Mouse (Mus musculus) adrenal gland, adult 18-20 months (tissue): ENCODE results near the gene Mtap. TPM values are rescaled to one million over a fixed set of nuclear protein-coding genes. Genes with fewer than 3 reads are reported as not detected.

ENCODE experiments used
- DNase-seq, 2 experiments: peaks; one replicate each; pipeline ENCODE4 v3.0.0; 2021 to 2022; ENCODE audit warnings: low spot score in 2 of 2
- total RNA-seq, 2 experiments: library from RNA; stranded (reverse); gene quantifications; 1 replicate in 1 of 2; 2 replicates in 1 of 2; pipeline ENCODE4 v1.2.3; 2021

Gene Mtap
- total RNA-seq, 2 experiments from 2014 or later = 26.4 to 44.8 TPM

DNA sequence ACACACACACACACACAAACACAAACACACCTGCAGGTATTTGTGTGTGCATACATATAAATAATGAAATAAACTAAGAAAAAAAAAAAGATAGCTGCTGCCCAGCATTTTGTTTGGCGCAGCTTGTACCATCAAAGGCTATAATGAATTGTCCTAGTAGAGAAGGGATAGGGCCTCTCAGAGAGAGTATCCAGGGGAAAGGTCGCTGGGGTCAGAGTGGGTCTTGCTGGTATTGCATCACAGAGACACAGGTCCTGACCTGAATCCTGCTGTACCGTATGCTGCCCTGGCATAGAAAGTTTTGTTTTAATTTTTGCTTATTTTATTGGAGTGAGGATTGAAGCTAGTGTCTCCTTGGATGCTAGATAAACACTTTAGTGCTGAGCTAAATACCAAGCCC lies 566 bp upstream of the Mtap start:
- no peak for DNase-seq

DNA sequence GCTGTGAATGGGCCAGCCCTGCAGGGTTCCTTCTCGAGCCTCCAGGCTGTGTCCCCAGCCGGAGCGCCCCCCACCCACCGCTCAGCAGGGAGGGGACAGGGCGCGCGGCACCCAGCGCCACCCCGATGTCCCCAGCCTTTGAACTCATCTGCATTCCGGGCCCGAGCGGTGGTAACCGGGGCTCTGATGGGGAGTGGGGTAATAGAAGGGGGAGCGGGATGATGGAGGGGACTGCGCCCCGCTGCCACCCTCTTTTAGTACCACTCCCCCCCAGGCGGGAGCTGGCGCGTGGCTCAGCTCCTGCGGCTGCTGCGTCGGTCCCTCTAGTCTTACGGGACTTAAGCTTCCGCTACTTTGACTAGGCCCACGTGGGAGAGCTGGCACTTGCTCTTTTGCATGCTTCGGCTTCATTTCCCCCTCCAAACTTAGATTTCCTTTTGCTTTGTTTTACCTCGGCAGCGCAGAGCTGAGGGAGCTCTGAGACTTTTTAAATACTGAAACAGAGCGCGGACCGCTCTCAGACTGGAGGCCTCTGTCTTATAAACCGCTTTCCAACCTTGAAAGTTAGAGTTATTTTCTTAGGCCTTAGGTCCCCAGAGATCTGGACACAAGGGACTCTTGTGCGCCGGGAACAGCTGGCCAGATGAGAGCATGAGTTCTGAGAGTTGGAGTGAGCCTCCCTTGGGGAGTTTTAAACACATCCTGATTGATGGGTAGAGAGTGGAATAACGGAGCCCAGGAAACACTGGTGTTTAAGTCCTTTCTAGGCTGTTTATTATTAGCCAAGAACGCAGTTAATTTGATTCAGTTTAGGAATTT lies 829 bp downstream of the Mtap start:
- peak; percentile 42 to 52 for DNase-seq

DNA sequence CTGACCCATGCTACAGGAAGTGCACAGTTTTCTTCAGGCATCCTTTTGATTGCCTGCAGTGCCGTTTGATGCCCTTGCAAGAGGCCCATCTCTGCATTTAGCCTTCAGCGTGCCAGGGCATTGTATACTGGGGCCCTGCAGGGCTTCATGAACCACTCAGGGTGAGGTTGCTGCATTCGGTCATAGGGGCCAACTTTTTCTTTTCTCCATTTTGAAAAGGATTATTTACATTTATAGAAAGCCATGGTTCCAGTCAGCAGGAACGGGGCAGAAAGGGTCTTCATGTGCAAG lies 1.4 kb downstream of the Mtap start:
- no peak for DNase-seq

DNA sequence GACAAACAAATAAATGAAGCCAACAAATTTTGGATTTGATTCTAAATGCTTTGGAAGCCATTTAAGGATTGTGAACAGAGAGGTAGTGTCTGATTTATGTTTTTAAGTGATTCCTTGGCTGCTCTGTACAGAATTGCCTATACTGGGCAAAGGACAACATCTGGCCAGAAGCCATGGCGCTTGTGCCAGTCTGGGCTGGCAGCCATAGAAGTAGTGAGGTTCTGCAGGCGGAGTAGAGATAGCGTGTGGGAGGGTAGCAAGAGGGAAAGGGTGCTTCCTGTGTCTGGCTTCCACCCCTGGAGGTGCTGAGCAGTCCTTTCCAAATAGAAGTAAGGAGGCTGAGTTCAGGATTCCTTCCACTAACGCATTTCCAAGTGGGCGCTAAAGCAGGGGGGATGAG lies 3.9 kb downstream of the Mtap start:
- DNase-seq = peak in 1 of 2 experiments; percentile 57

DNA sequence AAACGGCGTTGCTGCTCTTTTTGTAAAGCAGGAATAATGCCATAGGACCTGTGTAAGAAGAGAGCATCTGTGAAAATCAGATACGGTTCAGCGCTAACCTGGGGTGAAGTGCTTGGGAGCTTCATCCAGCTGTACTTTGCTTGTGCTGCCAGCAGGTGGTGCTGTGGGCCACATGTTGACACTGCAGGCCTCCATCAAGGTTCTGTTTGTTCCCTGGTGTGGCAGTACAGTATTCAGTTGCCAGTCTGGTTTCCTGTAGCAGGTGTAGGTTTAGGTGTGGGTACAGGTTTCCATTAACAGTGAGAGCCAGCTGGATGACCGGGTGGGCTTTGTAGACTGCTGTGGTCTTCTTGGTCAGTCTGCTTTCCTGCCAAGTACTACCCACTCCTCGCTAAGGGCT lies 8.5 kb downstream of the Mtap start:
- peak; percentile 76 to 86 for DNase-seq

DNA sequence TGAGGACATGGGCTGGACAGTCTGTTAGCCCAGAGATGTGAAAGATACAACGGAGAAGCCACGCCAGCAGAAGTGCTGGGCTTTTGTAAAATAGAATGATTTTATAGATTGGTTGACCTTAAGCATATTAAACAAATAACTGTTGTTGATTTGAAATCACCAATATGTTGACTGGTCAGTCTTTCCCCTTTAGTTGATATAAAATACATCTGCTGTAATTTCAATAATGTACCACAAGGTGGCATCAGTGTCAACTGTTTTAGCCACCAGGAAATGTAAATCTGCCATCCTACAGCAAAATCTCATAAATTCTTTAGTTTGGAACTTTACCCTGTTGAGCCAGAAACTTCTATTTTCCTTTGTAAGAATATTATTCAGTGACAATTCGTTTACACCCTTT lies 9.4 kb downstream of the Mtap start:
- no peak for DNase-seq

DNA sequence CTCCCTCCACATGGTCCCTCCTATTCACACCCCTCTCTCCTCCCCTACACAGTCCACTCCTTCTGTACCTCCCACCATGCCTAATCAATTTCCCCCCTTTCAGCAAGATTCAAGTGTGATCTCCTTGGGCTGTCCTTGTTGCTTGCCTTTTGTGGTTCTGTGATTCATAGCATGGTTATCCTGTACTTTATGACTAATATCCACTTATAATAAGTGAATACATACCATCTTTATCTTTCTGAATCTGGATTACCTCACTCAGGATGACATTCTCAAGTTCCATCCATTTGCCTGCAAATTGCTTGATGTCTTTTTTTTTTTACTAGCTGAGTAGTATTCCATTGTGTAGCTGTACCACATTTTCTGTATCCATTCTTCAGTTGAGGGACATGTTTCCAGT lies 12.3 kb downstream of the Mtap start:
- no peak for DNase-seq

DNA sequence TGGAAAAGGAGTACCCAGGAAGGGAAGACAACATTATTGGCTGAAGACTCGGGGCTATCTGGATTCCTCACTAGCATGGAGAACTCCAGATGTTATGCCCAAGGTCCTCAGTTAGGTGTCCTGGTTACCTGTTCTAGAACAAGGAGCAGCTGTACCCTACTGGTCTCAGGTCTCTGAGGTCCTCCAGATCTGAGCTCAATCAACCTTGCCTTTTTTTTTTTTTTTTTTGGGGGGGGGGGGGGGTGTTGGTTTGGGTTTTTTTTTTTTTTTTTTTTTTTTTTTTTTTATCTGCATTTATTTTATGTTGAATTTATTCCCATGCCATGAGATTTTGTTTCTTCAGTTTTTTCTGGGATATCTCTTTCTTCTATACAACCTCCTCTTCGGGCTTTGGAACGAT lies 24.5 kb downstream of the Mtap start:
- no peak for DNase-seq

DNA sequence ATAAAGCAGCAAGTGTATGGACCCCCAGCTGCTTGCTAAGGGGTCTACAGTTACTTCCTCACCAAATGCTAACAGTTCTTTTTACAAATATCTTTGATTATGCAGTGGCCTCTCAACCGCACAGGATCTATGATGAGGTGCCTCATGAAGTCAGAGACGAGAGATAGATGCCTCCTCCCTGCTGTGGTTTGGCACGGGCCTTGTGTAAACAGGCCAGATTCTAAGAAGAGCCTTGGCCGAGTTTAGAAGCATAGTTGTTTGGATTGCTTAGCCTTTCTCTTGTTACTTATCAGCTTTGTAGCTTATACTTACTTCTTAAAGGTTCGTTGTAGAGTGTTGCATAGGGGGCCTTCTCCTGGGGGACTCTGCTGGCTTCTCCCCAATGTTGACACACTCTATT lies 25.6 kb downstream of the Mtap start:
- no peak for DNase-seq

DNA sequence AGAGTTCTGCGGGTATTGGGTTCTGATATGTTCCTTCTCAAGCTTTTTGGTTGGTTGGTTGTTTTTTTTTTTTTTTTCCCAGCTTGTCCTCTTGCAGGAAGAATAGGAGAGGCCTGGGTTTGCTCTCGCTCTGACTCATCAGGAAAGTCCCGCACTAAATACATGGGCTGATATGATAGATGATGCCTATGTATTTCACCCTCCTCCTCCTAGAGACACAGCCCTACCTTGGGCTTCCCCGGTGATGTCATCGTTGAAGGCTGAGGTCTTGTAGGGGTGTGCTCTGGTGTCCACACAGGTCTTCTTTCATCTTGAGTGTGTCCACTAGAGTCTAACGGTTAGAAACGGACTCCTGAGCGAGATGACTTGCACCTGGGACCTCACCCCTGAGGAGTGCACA lies 26.7 kb downstream of the Mtap start:
- no peak for DNase-seq

DNA sequence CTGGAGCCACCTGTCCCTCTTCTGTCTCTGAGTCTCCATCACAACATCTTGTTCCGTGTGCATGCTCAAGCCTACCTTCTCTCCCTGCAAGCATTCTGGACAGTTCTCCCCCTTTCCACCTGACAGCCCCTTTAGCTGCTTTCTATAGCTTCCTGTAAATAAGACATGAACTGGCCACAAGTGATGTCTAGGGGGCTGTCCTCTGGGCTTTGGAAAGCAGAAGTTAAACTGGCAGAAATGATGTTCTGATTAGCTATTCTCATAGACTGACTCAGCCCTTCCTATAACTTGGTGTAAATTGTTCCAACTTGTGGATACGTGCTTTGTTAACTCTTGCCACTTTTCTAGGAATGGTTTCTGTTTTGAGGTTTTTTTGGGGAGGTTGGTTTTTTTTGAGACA lies 27.8 kb downstream of the Mtap start:
- no peak for DNase-seq

DNA sequence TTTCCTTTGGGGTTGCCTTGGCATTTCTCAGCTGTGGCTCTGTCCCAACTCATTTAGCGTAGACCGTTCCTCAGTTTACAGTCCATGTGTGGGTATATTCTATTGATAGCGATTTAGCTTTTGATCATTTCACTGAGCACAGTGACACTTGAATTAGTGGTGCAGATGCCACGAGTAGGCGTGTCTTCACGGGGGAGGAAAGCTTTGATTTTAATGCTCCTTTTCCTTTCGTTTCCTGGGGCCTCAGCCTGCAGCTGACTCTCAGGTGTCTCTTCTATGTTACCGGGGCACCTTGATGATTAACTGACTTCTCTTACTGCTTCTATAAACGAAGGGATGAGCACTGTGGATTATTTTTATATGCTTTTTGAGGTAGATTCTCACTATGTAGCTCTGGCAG lies 32.0 kb downstream of the Mtap start:
- DNase-seq = no peak

DNA sequence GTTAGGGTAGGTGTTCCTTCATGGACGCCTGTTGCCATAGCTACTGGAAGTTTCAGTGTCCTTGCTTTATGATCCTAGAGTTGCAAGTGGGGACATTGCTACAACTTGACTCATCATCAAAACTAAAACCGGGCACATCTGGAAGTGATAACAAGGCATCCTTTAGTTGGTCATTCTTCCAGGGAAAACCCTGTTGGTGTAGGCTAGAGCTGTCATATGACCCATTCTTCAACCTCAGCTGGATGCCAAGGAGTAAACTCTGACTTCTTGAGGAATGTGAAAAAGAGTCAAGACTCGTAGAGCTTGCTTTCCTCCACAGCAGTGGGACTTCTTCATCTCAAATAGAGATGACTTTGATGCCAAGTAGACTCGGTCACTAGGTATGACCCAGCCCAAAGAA lies 32.8 kb downstream of the Mtap start:
- no peak for DNase-seq

DNA sequence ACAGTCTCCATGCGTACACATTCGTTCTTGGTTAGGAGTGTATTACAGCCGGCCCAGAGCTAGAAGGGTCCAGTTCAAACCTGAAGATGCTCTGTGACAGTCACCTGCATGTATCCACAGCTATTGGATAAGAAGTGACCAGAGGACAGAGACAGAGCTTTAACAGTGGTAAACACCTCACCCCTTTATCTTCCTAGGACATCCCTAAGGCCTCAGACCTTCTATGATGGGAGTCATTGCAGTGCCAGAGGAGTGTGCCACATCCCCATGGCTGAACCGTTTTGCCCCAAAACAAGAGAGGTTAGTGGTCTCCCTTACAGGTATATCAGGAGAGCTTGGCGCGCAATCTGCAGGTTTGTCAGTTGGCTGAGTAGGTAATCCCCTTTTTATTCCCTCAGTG lies 34.0 kb downstream of the Mtap start:
- no peak for DNase-seq

DNA sequence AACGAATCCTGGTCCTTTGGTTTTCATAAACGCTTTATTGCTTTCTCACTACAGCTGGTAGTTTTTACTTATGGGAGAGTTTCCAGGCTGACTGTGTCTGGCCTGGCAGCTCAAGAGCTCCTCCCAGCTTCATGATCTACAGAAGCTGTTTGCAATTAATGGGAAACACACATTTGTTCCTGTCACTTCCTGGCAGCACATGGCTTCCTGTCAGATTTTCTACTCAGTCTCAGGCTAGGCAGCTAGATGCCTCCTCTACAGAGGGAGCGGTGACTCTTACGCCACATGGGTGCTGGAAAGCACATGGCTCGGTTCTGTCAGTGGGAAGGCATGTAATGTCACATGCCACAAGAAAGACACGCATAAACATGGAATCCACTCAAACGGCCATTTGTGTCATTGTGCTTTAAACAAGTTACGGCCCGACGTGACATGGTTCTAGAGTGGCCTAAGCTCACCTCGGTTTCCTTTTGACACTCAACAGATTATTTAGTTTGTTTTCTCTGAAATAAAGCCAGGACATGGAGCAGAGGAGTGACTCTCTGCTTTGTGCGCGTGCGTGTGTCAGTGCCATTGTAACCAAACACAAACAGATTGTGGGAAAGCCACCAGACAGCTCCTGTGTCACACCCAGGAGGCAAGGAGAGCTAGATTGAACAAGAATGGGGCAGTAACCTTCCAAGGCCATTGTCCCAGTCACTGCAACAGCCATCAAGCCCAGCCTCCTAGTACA lies 36.1 kb downstream of the Mtap start:
- DNase-seq = no peak

DNA sequence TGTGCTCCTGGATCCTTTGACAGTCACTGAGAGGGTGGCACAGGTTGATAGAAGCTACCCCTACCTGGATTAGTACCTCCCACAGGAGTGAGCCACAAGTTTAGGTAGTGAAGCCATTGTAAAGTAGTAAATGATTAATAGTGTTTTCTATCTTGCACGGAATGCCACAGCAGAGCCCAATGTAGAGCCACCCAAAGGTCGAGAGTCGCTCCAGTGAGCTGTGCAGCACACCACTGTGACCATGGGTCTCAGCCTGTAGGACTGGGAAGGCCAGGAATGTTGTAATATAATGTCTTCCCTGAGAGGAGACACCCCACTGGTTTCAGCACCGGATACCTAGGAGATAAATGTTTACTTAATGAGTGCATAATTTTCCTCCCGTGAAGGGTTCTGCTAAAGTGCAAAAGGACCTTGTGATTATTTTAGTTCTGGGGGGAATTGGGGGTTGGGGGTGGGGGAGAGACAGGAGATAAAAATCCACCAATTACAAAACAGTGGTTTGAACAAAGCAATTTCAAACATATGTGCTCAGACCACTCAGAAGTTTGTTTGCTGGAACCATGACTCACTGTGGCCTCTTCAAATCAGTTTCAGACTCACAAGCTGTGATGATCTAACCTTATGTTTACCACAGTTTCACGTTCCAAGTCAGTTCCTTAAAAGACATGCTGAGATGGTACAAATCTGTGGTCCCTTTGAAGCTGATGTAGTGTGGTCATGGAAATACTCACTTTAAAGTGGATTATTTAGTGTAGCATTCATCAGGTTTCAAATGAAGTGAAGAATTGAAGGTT lies 40.8 kb downstream of the Mtap start:
- no peak for DNase-seq

DNA sequence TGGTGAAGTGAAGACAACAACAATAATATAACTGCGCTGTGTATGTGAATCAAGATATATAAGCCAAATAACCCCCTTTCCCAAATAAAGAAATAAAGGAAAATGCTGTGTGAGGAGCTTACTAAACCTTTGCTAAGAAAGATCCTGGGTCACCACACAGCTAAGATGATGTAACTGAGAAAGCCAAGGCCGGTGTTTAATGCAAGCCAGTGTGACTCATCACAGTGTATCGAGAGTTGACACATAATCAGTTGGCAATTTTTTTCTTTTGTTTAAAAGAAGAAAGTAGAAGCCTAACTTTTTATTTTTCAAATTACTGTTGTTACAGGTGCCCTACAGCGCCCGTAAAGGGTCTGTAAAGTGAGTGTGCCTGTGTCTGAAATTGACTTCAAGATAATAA lies 43.2 kb downstream of the Mtap start:
- no peak for DNase-seq

DNA sequence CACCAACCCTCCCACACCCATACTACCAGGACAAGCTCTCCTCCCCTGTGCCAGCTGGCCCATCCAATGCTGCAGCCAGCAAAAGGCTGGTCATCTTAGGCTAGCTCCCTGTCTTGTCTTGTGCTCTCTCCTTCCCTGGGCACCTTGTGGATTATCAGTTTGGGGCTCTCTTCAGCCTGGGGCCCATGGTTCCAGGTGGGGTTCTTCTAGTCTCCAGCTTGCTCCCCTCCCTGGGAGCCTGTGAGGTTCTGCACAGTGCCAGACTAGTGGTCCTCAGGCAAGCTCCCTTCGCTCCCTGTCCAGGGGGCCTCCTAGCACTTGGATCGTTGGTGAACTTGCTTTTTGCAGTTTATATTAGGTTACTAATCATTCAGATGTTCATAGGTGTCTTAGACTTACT lies 44.7 kb downstream of the Mtap start:
- no peak for DNase-seq

DNA sequence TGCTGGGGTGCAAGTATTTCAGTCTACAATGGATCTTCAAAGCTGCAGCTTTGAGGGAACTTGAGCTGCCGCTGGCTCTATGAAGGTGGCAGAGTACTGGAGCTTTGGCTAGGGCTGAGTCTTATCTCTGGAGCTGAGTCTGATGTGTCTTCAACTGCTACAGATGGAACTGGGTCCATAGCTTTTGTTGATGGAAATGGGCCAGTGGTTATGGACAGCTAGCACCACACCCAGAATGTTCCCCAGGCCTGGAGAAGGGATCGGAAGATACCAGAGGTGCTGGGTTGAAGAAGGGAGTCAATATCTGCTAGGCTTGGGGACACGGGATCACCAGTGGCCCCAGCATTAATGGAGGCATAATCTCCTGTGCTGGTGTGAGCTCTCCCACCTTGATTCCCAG lies 45.6 kb downstream of the Mtap start:
- DNase-seq = no peak

DNA sequence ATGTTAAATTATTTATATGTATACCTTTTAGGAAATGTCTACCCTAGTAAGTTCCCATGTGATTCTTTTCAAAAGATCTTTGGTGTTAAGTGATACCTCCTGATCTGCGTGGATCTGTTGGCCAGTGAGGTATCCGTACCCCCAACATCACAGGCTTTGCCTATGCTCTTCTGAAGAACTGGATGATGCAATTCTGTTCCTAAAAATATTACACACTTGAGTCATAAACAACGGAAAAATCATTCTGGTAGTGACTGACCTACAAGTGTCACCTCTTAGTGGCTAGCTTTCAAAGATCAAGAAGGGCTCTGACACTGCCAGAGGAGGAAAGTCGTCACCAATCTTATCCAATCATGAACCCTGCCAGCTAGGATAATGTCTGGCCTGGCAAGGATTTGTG lies 58.6 kb downstream of the Mtap start:
- DNase-seq = no peak

DNA sequence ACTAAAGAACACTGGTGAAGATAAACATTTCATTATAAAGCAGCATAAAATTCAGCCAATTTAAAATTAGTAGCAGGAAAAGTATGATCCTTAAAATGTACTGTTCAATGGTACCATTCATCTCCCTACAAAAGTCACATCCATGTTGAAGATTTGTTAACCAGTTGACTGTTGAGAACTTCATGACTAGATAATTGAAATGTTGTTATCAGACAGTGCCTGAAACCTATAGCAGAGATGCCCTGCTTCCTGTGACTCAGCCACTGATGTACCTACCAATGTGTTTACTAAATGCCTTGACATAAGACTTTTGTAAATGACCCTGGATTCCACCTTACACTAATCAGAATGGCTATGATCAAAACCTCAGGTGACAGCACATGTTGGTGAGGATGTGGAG lies 60.2 kb downstream of the Mtap start:
- DNase-seq = no peak

DNA sequence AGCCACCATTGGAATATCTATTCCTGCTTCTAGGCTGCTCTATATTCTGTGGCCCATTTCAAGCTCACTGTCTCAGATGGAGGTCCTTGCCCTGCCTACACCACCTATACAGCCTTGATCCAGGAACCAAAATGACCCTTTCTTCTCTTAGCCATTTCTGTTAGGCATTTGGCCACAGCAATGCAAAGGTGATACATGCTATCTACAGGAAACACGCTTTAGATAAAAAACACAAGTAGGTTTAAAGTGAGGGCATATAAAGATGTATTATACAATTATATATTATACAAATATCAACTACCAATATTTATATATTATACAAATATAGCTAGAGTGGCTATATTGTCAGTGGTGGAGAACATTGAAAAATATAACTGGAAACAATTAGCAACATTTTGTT lies 63.9 kb downstream of the Mtap start:
- no peak for DNase-seq
